Mouse (Mus musculus): ENCODE data around the gene Thumpd2. TPM values are rescaled to one million over a fixed set of nuclear protein-coding genes. Genes with fewer than 3 reads are reported as not detected.
A peak's percentile ranks its signal among the peaks of the same experiment; 100 is the strongest.

Gene Thumpd2
- polyA plus RNA-seq, 1 experiment, result 1.4 TPM

DNA sequence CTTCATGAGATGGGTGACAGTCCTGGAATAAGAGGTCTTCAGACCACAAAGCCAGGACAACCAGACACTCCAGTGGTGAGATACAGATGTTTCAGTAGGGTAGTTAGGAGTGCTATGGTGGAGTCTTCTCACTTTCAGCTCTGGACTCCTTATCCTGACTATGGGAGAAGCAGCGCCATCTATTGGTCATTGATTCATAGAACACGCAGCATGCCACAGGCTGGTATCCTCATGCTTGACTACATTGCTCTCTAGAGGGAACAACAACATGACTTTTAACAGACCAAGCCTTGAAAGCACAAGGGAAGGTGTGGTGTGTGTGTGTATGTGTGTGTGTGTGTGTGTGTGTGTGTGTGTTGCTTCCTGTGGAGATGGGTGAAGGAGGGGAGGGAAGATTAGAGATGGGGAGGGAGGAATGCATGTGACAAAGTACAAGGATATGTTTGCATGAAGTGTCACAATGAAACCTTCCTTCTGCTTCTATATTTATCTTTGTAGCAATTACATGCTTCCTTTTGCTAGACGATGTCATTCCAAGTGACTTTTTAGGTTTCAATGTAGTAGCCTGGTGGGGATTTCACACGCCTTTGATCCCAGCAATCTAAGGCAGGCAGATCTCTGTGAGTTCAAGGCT lies 49.0 kb downstream of the Thumpd2 start:
- Histone ChIP-seq H3K4me3 (ENCODE audit: extremely low read depth, insufficient read depth, insufficient read length) (no peak overlapping the region), H3K27ac (ENCODE audit: insufficient read depth, low read length) (no peak overlapping the region), H3K27me3 (ENCODE audit: control insufficient read depth, insufficient read depth, low read length) (no peaks in the 10 kb centered on the region), H3K36me3 (ENCODE audit: control insufficient read depth, insufficient read depth, low read length) (no peaks in the 10 kb centered on the region), H3K4me1 (ENCODE audit: control insufficient read depth, insufficient read depth, insufficient read length) (no peaks in the 10 kb centered on the region)
- TF ChIP-seq POLR2A (IDR thresholded peaks at IDR 0.05; ENCODE audit: low read depth, low read length) (no peak), CTCF (IDR thresholded peaks at IDR 0.05; ENCODE audit: extremely low read depth, insufficient read depth, insufficient read length, insufficient replicate concordance) (no peak; the same call in 1 of the 2 replicates)
- WGBS, result 31% methylated on average over 4 of the region's 4 CpGs
- peak in 1 of 2 experiments; percentile 8 for DNase-seq (ENCODE audit: low read depth in 1 of 2, low spot score in 2 of 2)

DNA sequence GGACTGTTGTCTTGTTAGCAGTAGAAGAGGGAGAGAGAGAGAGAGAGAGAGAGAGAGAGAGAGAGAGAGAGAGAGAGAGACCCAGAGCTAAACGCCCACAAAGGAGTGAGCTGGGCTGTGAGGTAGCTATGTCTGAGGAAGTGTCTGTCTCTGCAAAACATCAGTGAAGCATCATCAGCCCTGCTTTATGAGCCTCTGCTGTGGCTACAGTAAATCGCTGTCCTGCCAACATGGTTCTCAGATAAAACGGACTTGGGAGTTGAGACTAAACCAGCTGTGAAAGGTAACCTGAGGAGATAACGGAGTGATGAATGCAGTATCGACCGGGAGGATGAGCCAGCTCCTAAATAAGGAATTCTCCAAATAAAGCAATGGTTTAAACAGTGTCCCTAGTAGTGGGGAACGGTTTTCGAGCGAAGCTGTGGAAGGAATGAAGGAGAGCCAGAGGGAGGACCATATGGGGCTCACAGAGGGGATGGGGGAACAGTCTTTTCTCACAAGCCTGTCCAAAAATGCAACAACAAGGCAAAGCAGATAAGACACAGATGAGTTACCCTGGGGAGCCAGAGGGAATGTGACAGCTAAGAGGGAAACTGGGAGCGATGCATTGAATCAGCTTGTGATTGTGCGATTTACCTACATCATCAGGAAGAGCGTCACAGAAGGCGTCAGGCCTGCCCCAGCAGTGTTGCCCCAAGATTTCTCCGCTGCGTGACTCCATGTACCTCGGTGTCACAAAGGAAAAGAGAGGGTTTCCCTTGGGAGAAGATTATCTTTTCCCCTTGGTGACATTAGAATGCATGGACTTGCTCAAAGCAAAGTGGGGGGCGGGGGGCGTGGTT lies 53.8 kb downstream of the Thumpd2 start:
- no peak for DNase-seq (ENCODE audit: low read depth in 1 of 2, low spot score in 2 of 2)
- whole genome bisulfite sequencing, result 89% methylated on average over 18 of the region's 18 CpGs
- Histone ChIP-seq H3K4me1 (ENCODE audit: control insufficient read depth, insufficient read depth, insufficient read length) (no peaks in the 10 kb centered on the region), H3K27me3 (ENCODE audit: control insufficient read depth, insufficient read depth, low read length) (no peaks in the 10 kb centered on the region), H3K36me3 (ENCODE audit: control insufficient read depth, insufficient read depth, low read length) (no peaks in the 10 kb centered on the region), H3K4me3 (ENCODE audit: extremely low read depth, insufficient read depth, insufficient read length) (no peak overlapping the region), H3K27ac (ENCODE audit: insufficient read depth, low read length) (no peak overlapping the region)
- TF ChIP-seq CTCF (IDR thresholded peaks at IDR 0.05; ENCODE audit: extremely low read depth, insufficient read depth, insufficient read length, insufficient replicate concordance), result no peak
- no peak for TF ChIP-seq POLR2A (IDR thresholded peaks at IDR 0.05; ENCODE audit: low read depth, low read length)

DNA sequence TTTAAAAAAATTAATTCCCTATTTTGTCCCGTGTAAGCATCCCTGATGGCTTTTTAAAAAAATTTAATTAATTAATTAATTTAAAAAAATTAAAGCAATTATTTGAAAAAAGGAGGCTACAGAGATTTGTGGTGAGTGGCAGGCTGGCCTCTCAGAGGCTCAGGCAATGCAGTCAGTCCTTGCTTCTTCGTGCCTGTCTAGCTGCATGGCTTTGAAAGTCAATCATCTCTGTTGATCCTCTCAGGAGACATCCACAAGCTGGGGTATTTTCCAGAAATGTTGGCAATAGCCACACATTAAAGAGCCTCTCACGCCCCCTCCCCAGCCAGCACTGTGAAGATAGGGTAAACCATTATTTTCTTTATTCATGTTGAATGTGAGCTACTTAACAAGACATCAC lies 54.7 kb downstream of the Thumpd2 start:
- no peak for DNase-seq (ENCODE audit: low read depth in 1 of 2, low spot score in 2 of 2)
- Histone ChIP-seq H3K27me3 (ENCODE audit: control insufficient read depth, insufficient read depth, low read length) (no peaks in the 10 kb centered on the region), H3K36me3 (ENCODE audit: control insufficient read depth, insufficient read depth, low read length) (no peaks in the 10 kb centered on the region), H3K4me3 (ENCODE audit: extremely low read depth, insufficient read depth, insufficient read length) (no peak overlapping the region), H3K4me1 (ENCODE audit: control insufficient read depth, insufficient read depth, insufficient read length) (no peaks in the 10 kb centered on the region), H3K27ac (ENCODE audit: insufficient read depth, low read length) (no peak overlapping the region)
- 88% methylated on average over 3 of the region's 3 CpGs for WGBS
- no peak for TF ChIP-seq POLR2A (IDR thresholded peaks at IDR 0.05; ENCODE audit: low read depth, low read length)
- no peak for TF ChIP-seq CTCF (IDR thresholded peaks at IDR 0.05; ENCODE audit: extremely low read depth, insufficient read depth, insufficient read length, insufficient replicate concordance)

DNA sequence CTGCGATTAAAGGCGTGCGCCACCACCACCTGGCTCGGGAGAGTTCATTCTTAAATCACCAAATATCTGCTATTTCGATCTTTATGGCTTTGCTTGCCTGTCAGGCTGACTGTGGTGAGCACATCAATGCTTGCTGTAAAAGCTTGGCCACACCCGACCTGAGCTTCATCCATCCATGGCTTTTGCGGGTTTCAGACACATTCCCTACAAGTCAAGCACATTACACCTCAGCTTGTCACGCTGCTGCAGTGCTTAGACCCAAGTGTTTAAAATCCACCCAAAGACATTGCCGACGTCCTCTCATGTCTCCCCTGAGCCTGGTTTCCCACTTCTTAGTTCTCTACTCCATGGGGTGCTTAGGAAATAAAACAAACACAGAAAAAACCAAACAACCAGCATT lies 55.8 kb downstream of the Thumpd2 start:
- TF ChIP-seq POLR2A (IDR thresholded peaks at IDR 0.05; ENCODE audit: low read depth, low read length) (no peak), CTCF (IDR thresholded peaks at IDR 0.05; ENCODE audit: extremely low read depth, insufficient read depth, insufficient read length, insufficient replicate concordance) (no peak)
- H3K27ac ChIP-seq (ENCODE audit: insufficient read depth, low read length), result no peak overlapping the region
- WGBS, result 94% methylated on average over 10 of the region's 10 CpGs

DNA sequence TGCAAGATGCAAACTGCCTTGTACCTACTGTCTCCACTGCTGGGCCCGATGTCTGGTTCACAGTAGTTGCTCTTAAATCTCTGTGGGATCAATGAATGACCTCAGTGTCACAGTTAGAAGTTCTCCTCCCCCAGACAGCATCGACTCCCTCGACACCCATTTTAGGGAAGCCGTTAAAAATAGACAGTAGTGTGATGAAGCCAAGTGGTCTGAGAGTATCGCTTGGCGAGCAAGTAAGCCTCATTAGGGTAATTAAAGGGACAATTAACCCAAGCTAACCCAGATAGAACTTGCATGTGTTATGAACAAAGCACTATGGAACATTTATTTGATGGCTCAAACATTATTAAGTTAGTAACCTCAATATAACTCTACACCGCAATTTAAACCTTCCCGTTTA lies 59.6 kb downstream of the Thumpd2 start:
- no peak for DNase-seq (ENCODE audit: low read depth in 1 of 2, low spot score in 2 of 2)
- H3K4me3 ChIP-seq (ENCODE audit: extremely low read depth, insufficient read depth, insufficient read length), result no peak overlapping the region
- no peaks in the 10 kb centered on the region for H3K4me1 ChIP-seq (ENCODE audit: control insufficient read depth, insufficient read depth, insufficient read length)
- TF ChIP-seq POLR2A (IDR thresholded peaks at IDR 0.05; ENCODE audit: low read depth, low read length) (no peak), CTCF (IDR thresholded peaks at IDR 0.05; ENCODE audit: extremely low read depth, insufficient read depth, insufficient read length, insufficient replicate concordance) (no peak)
- WGBS, result 80% methylated on average over 8 of the region's 8 CpGs
- no peaks in the 10 kb centered on the region for H3K27me3 ChIP-seq (ENCODE audit: control insufficient read depth, insufficient read depth, low read length)
- H3K36me3 ChIP-seq (ENCODE audit: control insufficient read depth, insufficient read depth, low read length), result no peaks in the 10 kb centered on the region
- no peak overlapping the region for H3K27ac ChIP-seq (ENCODE audit: insufficient read depth, low read length)

More for the DNA sequence above, 55.8 kb downstream of the Thumpd2 start:
- Histone ChIP-seq H3K4me1 (ENCODE audit: control insufficient read depth, insufficient read depth, insufficient read length) (no peaks in the 10 kb centered on the region), H3K4me3 (ENCODE audit: extremely low read depth, insufficient read depth, insufficient read length) (no peak overlapping the region), H3K27me3 (ENCODE audit: control insufficient read depth, insufficient read depth, low read length) (no peaks in the 10 kb centered on the region), H3K36me3 (ENCODE audit: control insufficient read depth, insufficient read depth, low read length) (no peaks in the 10 kb centered on the region)
- no peak for DNase-seq (ENCODE audit: low read depth in 1 of 2, low spot score in 2 of 2)

DNA sequence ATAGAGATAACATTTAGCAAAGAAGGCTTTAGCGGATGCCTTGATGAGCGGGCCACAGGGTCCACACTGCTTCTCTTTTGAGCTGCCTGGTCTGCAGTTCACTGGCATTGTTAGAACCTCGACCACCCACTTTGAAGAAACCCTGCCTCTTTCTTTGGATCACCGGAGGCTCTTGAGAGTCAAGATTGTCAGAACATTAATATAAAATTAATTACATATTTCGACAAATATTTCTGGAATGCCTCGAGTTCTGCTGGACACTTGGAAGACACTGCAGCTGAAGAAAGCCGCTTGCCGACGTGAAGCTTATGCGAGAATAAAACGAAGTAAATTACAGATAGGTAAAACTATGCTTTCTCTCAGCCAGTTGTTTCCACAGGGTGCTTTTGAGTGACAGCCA lies 60.4 kb downstream of the Thumpd2 start:
- DNase-seq (ENCODE audit: low read depth in 1 of 2, low spot score in 2 of 2), result no peak
- H3K4me3 ChIP-seq (ENCODE audit: extremely low read depth, insufficient read depth, insufficient read length), result no peak overlapping the region
- no peak for TF ChIP-seq CTCF (IDR thresholded peaks at IDR 0.05; ENCODE audit: extremely low read depth, insufficient read depth, insufficient read length, insufficient replicate concordance)
- TF ChIP-seq POLR2A (IDR thresholded peaks at IDR 0.05; ENCODE audit: low read depth, low read length), result no peak
- H3K4me1 ChIP-seq (ENCODE audit: control insufficient read depth, insufficient read depth, insufficient read length), result no peaks in the 10 kb centered on the region
- no peaks in the 10 kb centered on the region for H3K27me3 ChIP-seq (ENCODE audit: control insufficient read depth, insufficient read depth, low read length)
- WGBS, result 92% methylated on average over 11 of the region's 11 CpGs
- H3K27ac ChIP-seq (ENCODE audit: insufficient read depth, low read length), result no peak overlapping the region
- no peaks in the 10 kb centered on the region for H3K36me3 ChIP-seq (ENCODE audit: control insufficient read depth, insufficient read depth, low read length)

DNA sequence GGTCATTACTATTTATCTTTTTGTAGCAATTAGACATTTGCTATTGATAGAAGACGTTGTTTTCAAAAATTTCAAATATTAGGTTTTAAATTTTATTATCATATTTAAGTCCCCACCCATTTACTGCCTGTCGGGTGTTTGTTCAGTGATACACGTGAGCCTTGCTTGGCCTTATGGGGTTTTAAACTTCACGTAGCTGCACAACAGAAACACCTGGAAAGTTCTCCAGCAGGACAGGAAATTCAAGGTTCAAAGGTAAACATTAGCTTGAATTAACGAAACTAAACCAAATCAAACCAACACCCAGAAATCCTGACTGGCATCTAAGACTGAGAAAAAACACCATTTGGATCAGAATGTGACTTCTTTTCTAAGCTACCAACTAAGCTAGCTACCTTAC lies 62.8 kb downstream of the Thumpd2 start:
- Histone ChIP-seq H3K27me3 (ENCODE audit: control insufficient read depth, insufficient read depth, low read length) (no peaks in the 10 kb centered on the region), H3K36me3 (ENCODE audit: control insufficient read depth, insufficient read depth, low read length) (no peaks in the 10 kb centered on the region), H3K4me3 (ENCODE audit: extremely low read depth, insufficient read depth, insufficient read length) (no peak overlapping the region), H3K27ac (ENCODE audit: insufficient read depth, low read length) (no peak overlapping the region), H3K4me1 (ENCODE audit: control insufficient read depth, insufficient read depth, insufficient read length) (no peaks in the 10 kb centered on the region)
- DNase-seq (ENCODE audit: low read depth in 1 of 2, low spot score in 2 of 2), result no peak
- 82% methylated on average over 5 of the region's 5 CpGs for WGBS
- TF ChIP-seq CTCF (IDR thresholded peaks at IDR 0.05; ENCODE audit: extremely low read depth, insufficient read depth, insufficient read length, insufficient replicate concordance) (no peak), POLR2A (IDR thresholded peaks at IDR 0.05; ENCODE audit: low read depth, low read length) (no peak)
